Mouse (Mus musculus): ENCODE measurements at regions not wholly inside any gene's neighbourhood (a gene's known extent, or its start where the extent isn't known, plus 50 kb on each side); places are given as distances from the start of the nearest gene placed in this dataset.

DNA sequence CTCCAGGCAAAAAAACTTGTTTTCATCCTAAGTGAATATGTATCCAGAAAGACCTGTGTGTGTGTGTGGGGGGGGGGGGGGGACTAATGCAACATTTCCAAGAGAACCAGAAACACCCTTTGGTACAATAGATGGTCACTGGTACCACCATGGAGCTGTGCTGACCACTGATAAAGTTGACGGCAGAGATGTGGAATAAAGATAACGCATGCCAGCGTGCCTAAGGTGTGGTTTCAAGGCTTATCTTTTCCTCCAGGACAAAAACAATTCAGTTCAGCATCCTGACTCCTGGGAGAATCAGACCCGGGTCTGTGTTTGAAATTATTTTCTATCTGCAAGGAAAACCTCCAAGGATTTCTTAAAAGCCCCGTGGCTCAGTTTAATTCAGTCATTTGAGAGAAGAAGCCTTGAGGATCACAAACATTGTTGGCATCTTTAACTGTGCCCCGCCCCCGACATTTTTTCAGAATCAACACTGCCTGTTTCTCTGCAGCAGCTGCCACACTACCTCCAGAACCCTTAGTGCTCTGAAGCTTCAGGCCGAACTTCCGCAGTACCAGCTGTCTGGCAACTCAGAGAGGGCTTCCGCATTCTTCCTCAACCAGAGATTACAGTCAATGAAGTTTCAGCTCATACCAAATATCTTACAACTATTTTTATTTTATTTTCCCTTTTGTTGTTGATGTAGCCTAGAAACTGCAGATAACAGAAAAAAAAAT is 118.5 kb upstream of the Gm10306 start:
- H3K9me3 ChIP-seq (ENCODE audit: low read length), result no peaks in the 10 kb centered on the region
- H3K4me3 ChIP-seq (ENCODE audit: low read depth, low read length), result no peak overlapping the region
- H3K9ac ChIP-seq (replicated peaks; ENCODE audit: low read depth), result no peak overlapping the region
- H3K4me2 ChIP-seq (replicated peaks; ENCODE audit: low read depth, low read length), result no peak overlapping the region
- 51% methylated on average over 10 of the region's 10 CpGs for WGBS
- no peaks in the 10 kb centered on the region for H3K4me1 ChIP-seq (ENCODE audit: insufficient read depth, low read depth, low read length)
- H3K27ac ChIP-seq (ENCODE audit: low read length), result no peak overlapping the region
- H3K27me3 ChIP-seq (replicated peaks; ENCODE audit: insufficient read depth, low read length), result no peaks in the 10 kb centered on the region
- DNase-seq (ENCODE audit: low spot score) (no peak), ATAC-seq (no peak)
- H3K36me3 ChIP-seq (ENCODE audit: insufficient read depth, low read length), result no peaks in the 10 kb centered on the region
- no peak for TF ChIP-seq EP300 (IDR thresholded peaks at IDR 0.05)
- TF ChIP-seq CTCF (IDR thresholded peaks at IDR 0.05), result no peak

DNA sequence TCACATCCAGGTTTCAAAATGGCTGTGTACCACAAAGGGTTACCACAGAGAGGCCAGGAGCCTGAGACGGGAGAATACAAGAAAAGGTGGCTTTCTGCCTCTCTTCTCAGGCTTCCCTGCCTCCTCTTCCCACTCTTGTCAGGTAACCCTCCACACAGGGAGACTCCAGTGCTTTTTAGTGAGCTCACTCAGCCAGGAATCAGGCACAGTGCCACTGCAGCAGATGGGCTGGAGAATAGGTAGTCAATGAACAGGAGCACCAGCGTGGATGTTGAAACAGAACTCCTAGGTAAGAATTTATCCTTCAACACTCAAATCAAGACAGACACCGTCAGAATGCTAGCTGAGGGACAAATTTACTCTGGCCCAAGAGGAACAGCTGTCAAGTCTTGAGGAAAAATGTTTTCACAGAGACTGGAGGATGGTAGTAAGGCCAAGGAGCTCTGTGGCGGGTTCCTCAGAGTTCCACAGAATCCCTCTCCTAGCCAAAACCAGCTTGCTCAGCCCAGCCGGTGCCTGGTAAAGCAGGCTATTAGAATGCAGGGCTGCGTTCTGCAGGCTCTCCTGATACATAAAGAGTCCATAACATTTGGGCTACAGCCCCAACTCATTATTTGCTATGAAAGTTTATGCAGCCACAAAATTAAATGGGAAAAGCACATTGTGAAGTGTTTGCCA is 117.0 kb upstream of the Gm10306 start:
- TF ChIP-seq CTCF (IDR thresholded peaks at IDR 0.05) (no peak), EP300 (IDR thresholded peaks at IDR 0.05) (no peak)
- ATAC-seq (no peak), DNase-seq (ENCODE audit: low spot score) (no peak)
- Histone ChIP-seq H3K4me2 (replicated peaks; ENCODE audit: low read depth, low read length) (no peak overlapping the region), H3K9me3 (ENCODE audit: low read length) (no peaks in the 10 kb centered on the region), H3K27ac (ENCODE audit: low read length) (no peak overlapping the region), H3K27me3 (replicated peaks; ENCODE audit: insufficient read depth, low read length) (no peaks in the 10 kb centered on the region), H3K36me3 (ENCODE audit: insufficient read depth, low read length) (no peaks in the 10 kb centered on the region), H3K4me1 (ENCODE audit: insufficient read depth, low read depth, low read length) (no peaks in the 10 kb centered on the region), H3K9ac (replicated peaks; ENCODE audit: low read depth) (no peak overlapping the region), H3K4me3 (ENCODE audit: low read depth, low read length) (no peak overlapping the region)
- WGBS, result 69% methylated on average over 6 of the region's 6 CpGs

DNA sequence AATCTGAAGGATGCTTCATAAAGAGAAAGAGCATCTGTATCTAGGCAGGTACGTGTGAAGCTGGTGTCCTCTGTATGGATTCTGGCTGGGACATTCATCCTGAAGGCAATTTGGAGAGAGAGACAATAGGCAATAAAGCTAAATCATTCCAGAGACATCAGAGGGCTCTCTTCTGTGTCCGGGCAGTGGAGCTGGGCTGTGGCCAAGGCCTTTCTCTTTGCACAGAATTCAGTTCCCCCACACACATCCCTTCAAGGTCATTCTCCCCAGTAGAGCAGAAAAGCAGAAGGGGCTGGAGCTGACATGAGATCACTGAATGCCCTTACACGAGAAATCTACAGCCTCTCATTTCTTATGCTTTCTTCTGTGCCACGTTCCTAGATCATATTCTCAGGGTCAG is 109.7 kb upstream of the Gm10306 start:
- Histone ChIP-seq H3K27me3 (replicated peaks; ENCODE audit: insufficient read depth, low read length) (no peaks in the 10 kb centered on the region), H3K9ac (replicated peaks; ENCODE audit: low read depth) (no peak overlapping the region), H3K4me2 (replicated peaks; ENCODE audit: low read depth, low read length) (no peak overlapping the region), H3K4me3 (ENCODE audit: low read depth, low read length) (no peak overlapping the region), H3K9me3 (ENCODE audit: low read length) (no peaks in the 10 kb centered on the region), H3K36me3 (ENCODE audit: insufficient read depth, low read length) (no peaks in the 10 kb centered on the region), H3K4me1 (ENCODE audit: insufficient read depth, low read depth, low read length) (no peaks in the 10 kb centered on the region), H3K27ac (ENCODE audit: low read length) (no peak overlapping the region)
- WGBS, result 65% methylated on average over 4 of the region's 4 CpGs
- ATAC-seq, result no peak
- no peak for DNase-seq (ENCODE audit: low spot score)
- TF ChIP-seq CTCF (IDR thresholded peaks at IDR 0.05) (no peak), EP300 (IDR thresholded peaks at IDR 0.05) (no peak)
